In genomic region chr13:42075546-42075945, GRCm38 (mm10) we compare ENCODE assay signal across 33 mouse cellular contexts.
"Had no signal": no experiment of that assay in that cellular context is flagged by ENCODE, and none has a peak within 500 bp of the region (broad histone marks: within the 10 kb centered on the region; RNA-seq: fewer than 3 reads in every experiment).

No protein-coding gene starts in this region.

- H3K27me3 ChIP-seq: heart, embryonic 12.5 days; heart, embryonic 13.5 days; heart, embryonic 15.5 days; hindbrain, embryonic 12.5 days; hindbrain, embryonic 13.5 days; hindbrain, embryonic 15.5 days; intestine, embryonic 15.5 days; kidney, embryonic 15.5 days had no signal

- H3K27ac ChIP-seq: heart, embryonic 13.5 days; heart, embryonic 15.5 days; hindbrain, embryonic 10.5 days; hindbrain, embryonic 12.5 days; hindbrain, embryonic 13.5 days; hindbrain, embryonic 14.5 days; hindbrain, embryonic 15.5 days; hindbrain, postnatal 0 days; intestine, embryonic 15.5 days; kidney, embryonic 15.5 days; kidney, postnatal 0 days; layer of hippocampus, adult 2 months; left cerebral cortex, adult 2 months had no signal

- H3K4me3 ChIP-seq: heart, embryonic 12.5 days; heart, embryonic 13.5 days; heart, embryonic 15.5 days; hindbrain, embryonic 10.5 days; hindbrain, embryonic 12.5 days; hindbrain, embryonic 13.5 days; hindbrain, embryonic 15.5 days; intestine, embryonic 15.5 days; kidney, embryonic 15.5 days; layer of hippocampus, adult 2 months; left cerebral cortex, adult 2 months had no signal

- DNase-seq: heart, postnatal 10 days; heart, postnatal 14 days; heart, postnatal 36 days; heart, postnatal 4 days; kidney, adult 11 months; kidney, adult 18-20 months; kidney, adult 2 months; kidney, adult 8-10 months; kidney, adult 9 months; kidney, postnatal 10 days; kidney, postnatal 14 days; kidney, postnatal 25 days; kidney, postnatal 36 days; kidney, postnatal 4 days; layer of hippocampus, adult 9-11 months; layer of hippocampus, postnatal 36 days had no signal

- ATAC-seq: hindbrain, embryonic 16.5 days; hindbrain, postnatal 0 days; intestine, embryonic 15.5 days; intestine, embryonic 16.5 days; intestine, postnatal 0 days had no signal

- H3K36me3 ChIP-seq: hindbrain, embryonic 15.5 days had no signal

- H3K9ac ChIP-seq: heart, embryonic 12.5 days; heart, embryonic 13.5 days; heart, embryonic 15.5 days; hindbrain, embryonic 12.5 days; hindbrain, embryonic 13.5 days; hindbrain, embryonic 14.5 days; hindbrain, embryonic 15.5 days; intestine, embryonic 15.5 days; kidney, embryonic 15.5 days had no signal

- H3K4me1 ChIP-seq: hindbrain, embryonic 12.5 days; intestine, embryonic 15.5 days had no signal
